Mouse (Mus musculus) G1E (cell line): ENCODE data around the gene Rgs10.

ENCODE experiments used
- CTCF ChIP-seq: IDR thresholded peaks from 2 replicates; pipeline ENCODE4 v1.5.1; 2012; ENCODE audit warnings: low read depth, low read length, inconsistent platforms, mixed read lengths
- GATA1 ChIP-seq: IDR thresholded peaks from 2 replicates; pipeline ENCODE4 v1.6.1; 2012; ENCODE audit warnings: borderline replicate concordance, low read length, inconsistent platforms, mixed read lengths

DNA sequence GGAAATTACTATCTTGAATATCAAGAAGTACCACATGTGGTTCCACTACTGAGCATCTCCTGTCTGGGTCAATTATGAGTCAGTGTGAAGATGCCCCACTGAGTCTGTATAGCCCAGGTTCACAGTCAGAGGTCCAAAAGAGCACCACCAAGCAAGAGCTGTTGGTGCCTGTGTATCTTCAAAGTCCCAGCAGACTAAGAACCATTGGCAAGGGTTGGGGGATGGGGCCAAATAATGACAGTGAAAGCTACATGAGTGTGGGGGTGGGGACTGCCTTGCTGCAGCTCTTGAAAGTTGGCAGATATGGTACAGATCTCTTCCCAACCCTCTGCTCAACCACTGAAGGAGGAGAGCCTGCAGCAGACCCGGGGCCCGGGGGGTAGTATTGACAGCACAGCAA is 72.0 kb downstream of the Rgs10 start:
- no peak for TF ChIP-seq CTCF
- no peak for TF ChIP-seq GATA1
